Mouse (Mus musculus) hindbrain, embryonic 15.5 days (tissue): ENCODE results near the gene Gm28042. TPM values are rescaled to one million over a fixed set of nuclear protein-coding genes. Genes with fewer than 3 reads are reported as not detected.

Experiments used
- ATAC-seq: fragments of 200-750 bp; cut with Nextera tagmentation; 2 replicates; pipeline ENCODE4 v1.8.0; 2017; ENCODE audit warnings: low read depth, moderate number of reproducible peaks, moderate TSS enrichment; ENCODE audit not compliant: low FRiP score
- H3K27ac ChIP-seq: fragments of 300-500 bp; sonication (generic); replicated peaks from 2 replicates; pipeline ENCODE4 v1.5.1; 2015; ENCODE audit warnings: mild to moderate bottlenecking, inconsistent platforms
- H3K27me3 ChIP-seq: fragments of 300-500 bp; sonication (generic); 2 replicates; pipeline ENCODE4 v1.6.1; 2015; ENCODE audit warnings: control low read depth, inconsistent platforms
- H3K36me3 ChIP-seq: fragments of 300-500 bp; sonication (generic); 2 replicates; pipeline ENCODE4 v1.6.1; 2015; ENCODE audit warnings: control low read depth, inconsistent platforms
- H3K4me1 ChIP-seq: fragments of 300-500 bp; sonication (generic); replicated peaks from 2 replicates; pipeline ENCODE4 v1.6.1; 2015; ENCODE audit warnings: control low read depth, inconsistent platforms
- H3K4me2 ChIP-seq: fragments of 300-500 bp; sonication (generic); 2 replicates; pipeline ENCODE4 v1.6.1; 2015; ENCODE audit warnings: moderate library complexity, mild to moderate bottlenecking, inconsistent platforms
- H3K4me3 ChIP-seq: fragments of 300-500 bp; sonication (generic); 2 replicates; pipeline ENCODE4 v1.5.1; 2015; ENCODE audit warnings: mild to moderate bottlenecking, inconsistent platforms
- H3K9ac ChIP-seq: fragments of 300-500 bp; sonication (generic); 2 replicates; pipeline ENCODE4 v1.6.1; 2015; ENCODE audit warnings: inconsistent platforms
- H3K9me3 ChIP-seq: fragments of 300-500 bp; sonication (generic); 2 replicates; pipeline ENCODE4 v1.6.1; 2016; ENCODE audit warnings: control low read depth, inconsistent platforms
- WGBS: fragments of 180-500 bp; shearing (Covaris S2); methylation state at CpG from one replicate; pipeline ENCODE4 v1.1.7; 2015; 5-methylcytosine and 5-hydroxymethylcytosine counted together
- polyA plus RNA-seq: library from polyadenylated mRNA; unstranded; fragments of >200 nt; fragmentation: Nextera tagmentation; extraction: Ambion mirVana; gene quantifications from 2 replicates; pipeline ENCODE4 v1.2.1, GENCODE M21; 2015

Gm28042 gene
- polyA plus RNA-seq, 1 experiment from 2014 or later = 4.8 TPM

- no peak overlapping the region for H3K4me2 ChIP-seq
- 0 out of 2 replicates have a peak, but pooled peaks cover 7% of the 10 kb centered on the region for H3K4me1 ChIP-seq
- no peaks in the 10 kb centered on the region for H3K9me3 ChIP-seq
- no peaks in the 10 kb centered on the region; the same call in 1 of the 2 replicates for H3K27me3 ChIP-seq
- ATAC-seq = no peak
- H3K36me3 ChIP-seq = no peaks in the 10 kb centered on the region
- 94% methylated on average over 10 of the region's 10 CpGs for WGBS
- no peak overlapping the region for H3K4me3 ChIP-seq
- no peak overlapping the region for H3K27ac ChIP-seq
- H3K9ac ChIP-seq = no peak overlapping the region
Measured at GRCm38 (mm10) chr2:120065243-120065642, 38.0 kb downstream of the Gm28042 start.

- Histone ChIP-seq H3K4me3 (no peak overlapping the region), H3K27me3 (no peaks in the 10 kb centered on the region; the same call in 1 of the 2 replicates), H3K9me3 (no peaks in the 10 kb centered on the region), H3K4me1 (0 out of 2 replicates have a peak, but pooled peaks cover 7% of the 10 kb centered on the region), H3K27ac (no peak overlapping the region), H3K9ac (no peak overlapping the region), H3K36me3 (no peaks in the 10 kb centered on the region), H3K4me2 (no peak overlapping the region)
- 79% methylated on average over 3 of the region's 3 CpGs for WGBS
- no peak for ATAC-seq
Measured at GRCm38 (mm10) chr2:120066224-120066623, 38.9 kb downstream of the Gm28042 start.

GRCm38 (mm10) chr2:120068555-120069465 lies 41.5 kb downstream of the Gm28042 start:
- Histone ChIP-seq H3K27me3 (no peaks in the 10 kb centered on the region; the same call in 1 of the 2 replicates), H3K36me3 (no peaks in the 10 kb centered on the region), H3K4me1 (0 out of 2 replicates have a peak, but pooled peaks cover 7% of the 10 kb centered on the region), H3K9me3 (no peaks in the 10 kb centered on the region), H3K4me2 (no peak overlapping the region), H3K9ac (no peak overlapping the region), H3K4me3 (no peak overlapping the region), H3K27ac (no peak overlapping the region)
- WGBS = 39% methylated on average over 16 of the region's 16 CpGs
- peak; percentile 49; the same call in 1 of the 2 replicates for ATAC-seq

- Histone ChIP-seq H3K4me2 (no peak overlapping the region), H3K36me3 (no peaks in the 10 kb centered on the region), H3K4me1 (0 out of 2 replicates have a peak, but pooled peaks cover 7% of the 10 kb centered on the region), H3K4me3 (no peak overlapping the region), H3K27ac (no peak overlapping the region), H3K9ac (no peak overlapping the region), H3K27me3 (peaks cover under 1% of the 10 kb centered on the region; the same call in 1 of the 2 replicates), H3K9me3 (no peaks in the 10 kb centered on the region)
- ATAC-seq = no peak
- WGBS = 65% methylated on average over 8 of the region's 8 CpGs
Measured at GRCm38 (mm10) chr2:120069466-120069990, 42.2 kb downstream of the Gm28042 start.

- no peak for ATAC-seq
- no peaks in the 10 kb centered on the region for H3K9me3 ChIP-seq
- H3K4me3 ChIP-seq = no peak overlapping the region
- H3K27ac ChIP-seq = no peak overlapping the region
- peaks cover 24% of the 10 kb centered on the region for H3K27me3 ChIP-seq
- H3K4me2 ChIP-seq = no peak overlapping the region
- peaks cover 12% of the 10 kb centered on the region for H3K4me1 ChIP-seq
- no peaks in the 10 kb centered on the region for H3K36me3 ChIP-seq
- 88% methylated on average over 4 of the region's 4 CpGs for WGBS
- H3K9ac ChIP-seq = no peak overlapping the region
Measured at GRCm38 (mm10) chr2:120074096-120074495, 46.8 kb downstream of the Gm28042 start.

GRCm38 (mm10) chr2:120076076-120076705 lies 48.9 kb downstream of the Gm28042 start:
- H3K9ac ChIP-seq = peak overlapping the region; percentile 36
- peak overlapping the region; percentile 44 for H3K4me3 ChIP-seq
- H3K4me1 ChIP-seq = peaks cover 10% of the 10 kb centered on the region
- H3K4me2 ChIP-seq = peak overlapping the region; percentile 74
- no peaks in the 10 kb centered on the region for H3K9me3 ChIP-seq
- peak; percentile 80; the same call in 1 of the 2 replicates for ATAC-seq
- H3K27me3 ChIP-seq = peaks cover 24% of the 10 kb centered on the region
- no peak overlapping the region for H3K27ac ChIP-seq
- WGBS = 2% methylated on average over 36 of the region's 36 CpGs
- H3K36me3 ChIP-seq = no peaks in the 10 kb centered on the region

GRCm38 (mm10) chr2:120082416-120082815 lies 55.1 kb downstream of the Gm28042 start:
- H3K4me1 ChIP-seq = no peaks in the 10 kb centered on the region
- ATAC-seq = no peak
- no peak overlapping the region for H3K27ac ChIP-seq
- no peaks in the 10 kb centered on the region for H3K9me3 ChIP-seq
- H3K9ac ChIP-seq = no peak overlapping the region
- 0 out of 2 replicates have a peak, but pooled peaks cover under 1% of the 10 kb centered on the region for H3K27me3 ChIP-seq
- WGBS = 69% methylated on average over 2 of the region's 2 CpGs
- H3K4me2 ChIP-seq = no peak overlapping the region
- no peak overlapping the region for H3K4me3 ChIP-seq
- no peaks in the 10 kb centered on the region for H3K36me3 ChIP-seq

GRCm38 (mm10) chr2:120084593-120085361 lies 57.5 kb downstream of the Gm28042 start:
- Histone ChIP-seq H3K4me1 (no peaks in the 10 kb centered on the region), H3K9ac (no peak overlapping the region), H3K4me2 (no peak overlapping the region), H3K9me3 (no peaks in the 10 kb centered on the region), H3K27ac (no peak overlapping the region), H3K4me3 (no peak overlapping the region), H3K36me3 (no peaks in the 10 kb centered on the region), H3K27me3 (no peaks in the 10 kb centered on the region)
- ATAC-seq = no peak
- 89% methylated on average over 14 of the region's 14 CpGs for WGBS

GRCm38 (mm10) chr2:120086038-120086437 lies 58.7 kb downstream of the Gm28042 start:
- Histone ChIP-seq H3K4me3 (no peak overlapping the region), H3K27me3 (no peaks in the 10 kb centered on the region)
- ATAC-seq = no peak

GRCm38 (mm10) chr2:120087391-120087790 lies 60.1 kb downstream of the Gm28042 start:
- Histone ChIP-seq H3K27me3 (no peaks in the 10 kb centered on the region), H3K9me3 (no peaks in the 10 kb centered on the region), H3K4me3 (no peak overlapping the region), H3K4me1 (no peaks in the 10 kb centered on the region), H3K27ac (no peak overlapping the region), H3K36me3 (no peaks in the 10 kb centered on the region), H3K9ac (no peak overlapping the region), H3K4me2 (no peak overlapping the region)
- no peak for ATAC-seq
- 80% methylated on average over 3 of the region's 3 CpGs for WGBS

More at GRCm38 (mm10) chr2:120086038-120086437, 58.7 kb downstream of the Gm28042 start:
- no peaks in the 10 kb centered on the region for H3K4me1 ChIP-seq
- H3K9me3 ChIP-seq = no peaks in the 10 kb centered on the region
- no peaks in the 10 kb centered on the region for H3K36me3 ChIP-seq
- H3K4me2 ChIP-seq = no peak overlapping the region
- H3K9ac ChIP-seq = no peak overlapping the region
- H3K27ac ChIP-seq = no peak overlapping the region
- 88% methylated on average over 3 of the region's 3 CpGs for WGBS

GRCm38 (mm10) chr2:120087897-120088296 lies 60.6 kb downstream of the Gm28042 start:
- Histone ChIP-seq H3K4me3 (no peak overlapping the region), H3K27ac (no peak overlapping the region), H3K4me2 (no peak overlapping the region), H3K36me3 (no peaks in the 10 kb centered on the region), H3K27me3 (no peaks in the 10 kb centered on the region), H3K9me3 (no peaks in the 10 kb centered on the region), H3K9ac (no peak overlapping the region), H3K4me1 (no peaks in the 10 kb centered on the region)
- no peak for ATAC-seq
- 93% methylated on average over 2 of the region's 2 CpGs for WGBS
